Comparison of ENCODE assay signal across 11 mouse cellular contexts in the genomic region with DNA sequence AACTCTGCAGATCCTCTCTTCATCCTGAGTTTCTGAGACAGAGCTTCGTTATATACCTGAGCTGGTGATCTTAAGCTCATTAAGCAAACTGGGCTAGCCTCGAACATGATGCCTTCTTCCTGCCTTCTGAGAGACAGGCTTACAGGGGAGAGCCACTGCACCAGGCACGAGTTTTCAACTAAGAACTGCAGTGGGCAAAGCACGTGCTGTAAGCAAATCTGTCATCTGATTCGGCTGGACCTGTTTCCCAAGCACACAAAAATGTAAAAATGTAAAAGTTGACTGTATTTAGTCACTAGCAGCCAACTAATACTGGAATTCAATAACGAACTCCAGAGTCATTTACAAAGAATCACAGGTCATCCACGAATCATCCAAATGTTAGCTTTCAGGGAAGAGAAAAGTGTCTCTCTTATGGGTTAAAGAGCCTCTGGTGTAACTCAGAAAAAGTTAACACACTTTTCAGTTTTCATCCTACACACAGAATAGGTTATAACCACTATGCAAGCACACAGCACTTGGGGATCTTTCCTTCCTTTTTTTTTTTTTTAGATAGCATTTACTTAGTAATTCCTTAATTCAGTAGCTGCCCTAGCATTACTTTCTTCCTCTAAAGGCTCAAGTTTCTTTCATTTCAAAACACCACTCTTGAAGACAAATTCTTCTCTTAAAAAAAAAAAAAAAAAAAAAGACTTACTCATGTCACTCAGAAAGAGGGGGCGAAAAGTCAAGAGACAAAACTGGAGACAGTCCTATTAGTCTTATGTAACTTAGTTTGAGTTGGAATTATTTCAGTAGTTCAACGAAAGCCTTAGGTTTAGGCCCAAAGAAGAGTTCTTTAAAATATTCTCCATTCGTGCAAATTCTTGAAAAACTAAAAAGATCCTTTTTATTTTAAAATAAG. TPM values are rescaled to one million over a fixed set of nuclear protein-coding genes. Genes with fewer than 3 reads are reported as not detected.
DNase-seq lines count a peak whose midpoint lies in the region; ATAC-seq lines count a peak whose summit lies in the region.
"Had no signal": no experiment of that assay in that cellular context is flagged by ENCODE, and none has a peak within 500 bp of the region (broad histone marks: within the 10 kb centered on the region; RNA-seq: fewer than 3 reads in every experiment).

No protein-coding gene starts in this region.

- DNase-seq in lung, postnatal 10 days = no peak
- DNase-seq in skeletal muscle tissue, adult 2 months (ENCODE audit: low read depth, low spot score) = peak; percentile 10
- no peak for DNase-seq in left cerebral cortex, postnatal 14 days (ENCODE audit: low spot score in 2 of 2)
- no peak for DNase-seq in urinary bladder, postnatal 14 days (ENCODE audit: low spot score)
- DNase-seq: adrenal gland, postnatal 14 days; B cell, adult 2 months; layer of hippocampus, adult 9-11 months had no signal

- ATAC-seq in erythroblast, adult 5-6 weeks (replicated peaks; ENCODE audit: low FRiP score, poor library complexity, severe bottlenecking) = no peak
- no peak for ATAC-seq in lung, embryonic 16.5 days (ENCODE audit: low read depth)
- no peak for ATAC-seq in hindbrain, embryonic 15.5 days (ENCODE audit: low FRiP score, low read depth)

- H3K27me3 ChIP-seq in erythroblast, embryonic 14.5 days (ENCODE audit: control insufficient read depth) = no peaks in the 10 kb centered on the region
- H3K27me3 ChIP-seq in lung, embryonic 16.5 days (ENCODE audit: control insufficient read depth, insufficient read depth, low read depth, low read length) = no peaks in the 10 kb centered on the region
- no peaks in the 10 kb centered on the region for H3K27me3 ChIP-seq in hindbrain, embryonic 15.5 days

- H3K4me2 ChIP-seq in lung, embryonic 16.5 days (ENCODE audit: low read depth, low read length) = peak overlapping the region; percentile 27
- H3K4me2 ChIP-seq in hindbrain, embryonic 15.5 days = peak overlapping the region; percentile 79

- peaks cover 41% of the 10 kb centered on the region for H3K36me3 ChIP-seq in erythroblast, embryonic 14.5 days (ENCODE audit: control insufficient read depth)
- no peaks in the 10 kb centered on the region for H3K36me3 ChIP-seq in lung, embryonic 16.5 days (ENCODE audit: control insufficient read depth, insufficient read depth, low read length)
- no peaks in the 10 kb centered on the region for H3K36me3 ChIP-seq in hindbrain, embryonic 15.5 days

- no peak overlapping the region for H3K9ac ChIP-seq in lung, embryonic 16.5 days (ENCODE audit: low read length)
- no peak overlapping the region for H3K9ac ChIP-seq in hindbrain, embryonic 15.5 days

- peaks cover 57% of the 10 kb centered on the region for H3K4me1 ChIP-seq in erythroblast, embryonic 14.5 days (ENCODE audit: control insufficient read depth)
- H3K4me1 ChIP-seq in lung, embryonic 16.5 days (replicated peaks; ENCODE audit: control insufficient read depth, insufficient read depth, low read length) = peaks cover 21% of the 10 kb centered on the region
- peaks cover 40% of the 10 kb centered on the region for H3K4me1 ChIP-seq in hindbrain, embryonic 15.5 days (replicated peaks)

- H3K27ac ChIP-seq in lung, embryonic 16.5 days (ENCODE audit: low read length) = no peak overlapping the region
- no peak overlapping the region for H3K27ac ChIP-seq in hindbrain, embryonic 15.5 days (replicated peaks)

- intact Hi-C loops in left cerebral cortex, postnatal 14 days (cut with DNase I) = loop anchor here (5.0 kb wide), 3 partner anchors 39 to 106 kb away; partner anchors contain the start of gene Arf4

- 56% methylated on average over 10 of the region's 10 CpGs for WGBS in lung, embryonic 16.5 days
- 82% methylated on average over 10 of the region's 10 CpGs for WGBS in hindbrain, embryonic 15.5 days

- no peaks in the 10 kb centered on the region for H3K9me3 ChIP-seq in erythroblast, embryonic 14.5 days (ENCODE audit: control insufficient read depth, low read length)
- no peaks in the 10 kb centered on the region for H3K9me3 ChIP-seq in lung, embryonic 16.5 days (ENCODE audit: control insufficient read depth, low read length)
- H3K9me3 ChIP-seq in hindbrain, embryonic 15.5 days = no peaks in the 10 kb centered on the region

- peak overlapping the region; percentile 45 for H3K4me3 ChIP-seq in erythroblast, embryonic 14.5 days (replicated peaks)
- peak overlapping the region; percentile 6; the same call in 1 of the 2 replicates for H3K4me3 ChIP-seq in lung, embryonic 16.5 days (ENCODE audit: low read length)
- 0 out of 2 replicates have a peak overlapping the region, but pooled peaks have one; percentile 12 for H3K4me3 ChIP-seq in hindbrain, embryonic 15.5 days

RNA-seq across cellular contexts. Expression of gene Slmap, which starts 3.1 kb away (rescaled TPM):
- polyA plus RNA-seq in erythroblast, embryonic 14.5 days (2012) = 0.25 and 0.36 TPM in 2 replicates
- 22.1 and 33.0 TPM in 2 replicates for total RNA-seq in erythroblast, adult 5-6 weeks (2015; ENCODE audit: low replicate concordance)
- total RNA-seq in erythroblast, adult 5-6 weeks (2017; ENCODE audit: low replicate concordance) = 27.9 and 42.7 TPM in 2 replicates
- 22.8 and 23.5 TPM in 2 replicates for polyA plus RNA-seq in lung, embryonic 16.5 days (2015; fragmentation: Nextera tagmentation; extraction: Ambion mirVana)
- 14.1 and 14.4 TPM in 2 replicates for polyA plus RNA-seq in hindbrain, embryonic 15.5 days (2015; fragmentation: Nextera tagmentation; extraction: Ambion mirVana)
- 100 to 1,000 TPM in 1 of 2 experiments, 10 to 100 TPM in 1; 96.4 to 106 TPM for total RNA-seq in left cerebral cortex, postnatal 14 days (2021)

RNA-seq across cellular contexts. Expression of gene Dennd6a, which starts 42.0 kb away (rescaled TPM):
- 0.10 and 0.22 TPM in 2 replicates for polyA plus RNA-seq in erythroblast, embryonic 14.5 days (2012)
- 6.9 and 7.3 TPM in 2 replicates for total RNA-seq in erythroblast, adult 5-6 weeks (2015; ENCODE audit: low replicate concordance)
- total RNA-seq in erythroblast, adult 5-6 weeks (2017; ENCODE audit: low replicate concordance) = 4.7 and 11.6 TPM in 2 replicates
- 26.4 and 27.2 TPM in 2 replicates for polyA plus RNA-seq in lung, embryonic 16.5 days (2015; fragmentation: Nextera tagmentation; extraction: Ambion mirVana)
- polyA plus RNA-seq in hindbrain, embryonic 15.5 days (2015; fragmentation: Nextera tagmentation; extraction: Ambion mirVana) = 18.0 and 18.3 TPM in 2 replicates
- total RNA-seq in left cerebral cortex, postnatal 14 days (2021) = 10 to 100 TPM; 24.1 to 29.5 TPM

Comparison
In these comparisons a context has a peak if more than half of its experiments do, and no peak if none do; other contexts are left out.
1. RNA of gene Slmap, which starts 3.1 kb away (polyA plus RNA-seq): 22.8 to 23.5 TPM in lung, embryonic 16.5 days and 14.1 to 14.4 TPM in hindbrain, embryonic 15.5 days; 0.25 to 0.36 TPM in erythroblast, embryonic 14.5 days; every median in the first group is over 10 times any median in the second.
2. RNA of gene Dennd6a, which starts 42.0 kb away (polyA plus RNA-seq): 26.4 to 27.2 TPM in lung, embryonic 16.5 days and 18.0 to 18.3 TPM in hindbrain, embryonic 15.5 days; 0.10 to 0.22 TPM in erythroblast, embryonic 14.5 days; every median in the first group is over 10 times any median in the second.
3. Peak in every context shown above with its lines, with median percentiles within 50 percentile points of each other: H3K4me3 ChIP-seq.